Mouse (Mus musculus) C2C12 (cell line): ENCODE measurements at regions not wholly inside any gene's neighbourhood (a gene's known extent, or its start where the extent isn't known, plus 50 kb on each side); places are given as distances from the start of the nearest gene placed in this dataset.

Source experiments
- CEBPB ChIP-seq: IDR thresholded peaks from one replicate; pipeline ENCODE4 v1.6.1; 2011; ENCODE audit warnings: low read depth, mild to moderate bottlenecking, control low read depth, moderate library complexity
- CTCF ChIP-seq: IDR thresholded peaks from one replicate; pipeline ENCODE4 v1.5.1; 2011; ENCODE audit not compliant: control insufficient read depth, insufficient read depth, insufficient read length
- MAX ChIP-seq: IDR thresholded peaks from one replicate; pipeline ENCODE4 v1.6.1; 2011; ENCODE audit warnings: mild to moderate bottlenecking, control low read depth
- MYOD1 ChIP-seq: IDR thresholded peaks from one replicate; pipeline ENCODE4 v1.6.1; 2011; ENCODE audit warnings: low read depth; ENCODE audit not compliant: control insufficient read depth, insufficient read length
- MYOG ChIP-seq: IDR thresholded peaks from one replicate; pipeline ENCODE4 v1.6.1; 2011; ENCODE audit not compliant: control insufficient read depth, insufficient read length; ENCODE audit errors: extremely low read depth
- USF1 ChIP-seq: IDR thresholded peaks from one replicate; pipeline ENCODE4 v1.6.1; 2011; ENCODE audit warnings: low read depth, mild to moderate bottlenecking, control low read depth, moderate library complexity

GRCm38 (mm10) chr7:89086348-89086747, 317.7 kb downstream of the Tmem135 start:
- TF ChIP-seq CTCF: no peak
- no peak for TF ChIP-seq CEBPB
- no peak for TF ChIP-seq MAX
- no peak for TF ChIP-seq USF1
- no peak for TF ChIP-seq MYOG
- TF ChIP-seq MYOD1: no peak
